28 mouse cellular contexts compared by ENCODE assay signal in genomic region chr3:144432143-144432577, GRCm38 (mm10).
DNase-seq lines count a peak whose midpoint lies in the region; ATAC-seq and TF ChIP-seq lines count a peak whose summit lies in the region.
"Had no signal": no experiment of that assay in that cellular context is flagged by ENCODE, and none has a peak within 500 bp of the region (broad histone marks: within the 10 kb centered on the region; RNA-seq: fewer than 3 reads in every experiment).

No protein-coding gene starts in this region.

- 0 out of 2 replicates have a peak, but pooled peaks have one; percentile 18 for TF ChIP-seq EP300 in lung, postnatal 0 days (IDR thresholded peaks at IDR 0.05)
- peak; percentile 87 for TF ChIP-seq EP300 in CH12.LX (IDR thresholded peaks at IDR 0.05; ENCODE audit: low read length)

- no peaks in the 10 kb centered on the region for H3K9me3 ChIP-seq in lung, postnatal 0 days (ENCODE audit: low read length)
- no peaks in the 10 kb centered on the region for H3K9me3 ChIP-seq in CH12.LX (replicated peaks; ENCODE audit: low read length)
- no peaks in the 10 kb centered on the region for H3K9me3 ChIP-seq in embryonic facial prominence, embryonic 14.5 days (ENCODE audit: control insufficient read depth, low read length)
- H3K9me3 ChIP-seq in stomach, embryonic 16.5 days (replicated peaks; ENCODE audit: control insufficient read depth, low read length), result no peaks in the 10 kb centered on the region
- no peaks in the 10 kb centered on the region for H3K9me3 ChIP-seq in intestine, embryonic 16.5 days (ENCODE audit: control insufficient read depth, low read length)
- H3K9me3 ChIP-seq: heart, embryonic 15.5 days; limb, embryonic 13.5 days; lung, embryonic 15.5 days; megakaryocyte, embryonic 14.5 days; midbrain, embryonic 12.5 days; neural tube, embryonic 13.5 days had no signal

- no peaks in the 10 kb centered on the region for H3K27me3 ChIP-seq in lung, postnatal 0 days (replicated peaks; ENCODE audit: insufficient read depth, low read length)
- H3K27me3 ChIP-seq in CH12.LX (replicated peaks), result no peaks in the 10 kb centered on the region
- H3K27me3 ChIP-seq in embryonic facial prominence, embryonic 14.5 days (replicated peaks; ENCODE audit: control insufficient read depth, insufficient read depth, low read length), result no peaks in the 10 kb centered on the region
- no peaks in the 10 kb centered on the region for H3K27me3 ChIP-seq in stomach, embryonic 16.5 days (ENCODE audit: control insufficient read depth, insufficient read depth, low read length)
- H3K27me3 ChIP-seq in intestine, embryonic 16.5 days (replicated peaks; ENCODE audit: control insufficient read depth, insufficient read depth, low read length), result no peaks in the 10 kb centered on the region
- no peaks in the 10 kb centered on the region for H3K27me3 ChIP-seq in thymus, adult 2 months (ENCODE audit: control insufficient read depth, insufficient read depth, low read length)
- H3K27me3 ChIP-seq: heart, embryonic 15.5 days; limb, embryonic 13.5 days; lung, embryonic 15.5 days; megakaryocyte, embryonic 14.5 days; midbrain, embryonic 12.5 days; neural tube, embryonic 13.5 days had no signal

- TF ChIP-seq CTCF in lung, postnatal 0 days (IDR thresholded peaks at IDR 0.05), result no peak
- TF ChIP-seq CTCF in CH12.LX (conservative IDR thresholded peaks at IDR 0.05 in 1 of 2, IDR thresholded peaks at IDR 0.05 in 1 of 2; ENCODE audit: low read depth in 2 of 2, low read length in 2 of 2), result no peak
- no peak for TF ChIP-seq CTCF in thymus, adult 2 months (IDR thresholded peaks at IDR 0.05; ENCODE audit: borderline replicate concordance, control insufficient read depth, extremely low read depth, insufficient read depth, low read length, poor library complexity)

- H3K4me1 ChIP-seq in lung, postnatal 0 days (ENCODE audit: insufficient read depth, low read depth, low read length), result peaks cover 3% of the 10 kb centered on the region; the same call in 1 of the 2 replicates
- peaks cover 7 to 20% of the 10 kb centered on the region in 2 experiments for H3K4me1 ChIP-seq in CH12.LX (ENCODE audit: control insufficient read depth in 1 of 2, insufficient read depth in 2 of 2)
- H3K4me1 ChIP-seq in embryonic facial prominence, embryonic 14.5 days (ENCODE audit: control insufficient read depth, insufficient read depth, low read length), result no peaks in the 10 kb centered on the region
- H3K4me1 ChIP-seq in stomach, embryonic 16.5 days (ENCODE audit: control insufficient read depth, insufficient read depth, low read length), result no peaks in the 10 kb centered on the region
- H3K4me1 ChIP-seq in intestine, embryonic 16.5 days (ENCODE audit: control insufficient read depth, insufficient read depth, low read length), result no peaks in the 10 kb centered on the region
- no peaks in the 10 kb centered on the region for H3K4me1 ChIP-seq in thymus, adult 2 months (replicated peaks; ENCODE audit: control insufficient read depth, insufficient read depth, low read length)
- H3K4me1 ChIP-seq: heart, embryonic 15.5 days; limb, embryonic 13.5 days; lung, embryonic 15.5 days; neural tube, embryonic 13.5 days had no signal

- no peak for TF ChIP-seq POLR2A in CH12.LX (IDR thresholded peaks at IDR 0.05; ENCODE audit: low read depth, low read length)
- TF ChIP-seq POLR2A in thymus, adult 2 months (IDR thresholded peaks at IDR 0.05; ENCODE audit: control insufficient read depth, extremely low read depth, insufficient read depth, low read length, poor library complexity), result no peak

- H3K9ac ChIP-seq in lung, postnatal 0 days (replicated peaks; ENCODE audit: low read depth), result no peak overlapping the region
- no peak overlapping the region; the same call in 1 of the 2 replicates for H3K9ac ChIP-seq in CH12.LX (ENCODE audit: insufficient read depth, low read depth)
- H3K9ac ChIP-seq in embryonic facial prominence, embryonic 14.5 days (ENCODE audit: low read depth, low read length), result no peak overlapping the region
- no peak overlapping the region for H3K9ac ChIP-seq in stomach, embryonic 16.5 days (ENCODE audit: low read length)
- no peak overlapping the region for H3K9ac ChIP-seq in intestine, embryonic 16.5 days (ENCODE audit: low read depth, low read length)
- H3K9ac ChIP-seq: heart, embryonic 15.5 days; limb, embryonic 13.5 days; lung, embryonic 15.5 days; midbrain, embryonic 12.5 days; neural tube, embryonic 13.5 days had no signal

- no peaks in the 10 kb centered on the region for H3K36me3 ChIP-seq in lung, postnatal 0 days (ENCODE audit: insufficient read depth, low read length)
- peaks cover 9 to 43% of the 10 kb centered on the region in 2 experiments for H3K36me3 ChIP-seq in CH12.LX (replicated peaks in 1 of 2; ENCODE audit: control insufficient read depth in 1 of 2, insufficient read depth in 1 of 2, low read length in 1 of 2)
- H3K36me3 ChIP-seq in embryonic facial prominence, embryonic 14.5 days (ENCODE audit: control insufficient read depth, insufficient read depth, low read length), result peaks cover 28% of the 10 kb centered on the region
- 0 out of 2 replicates have a peak, but pooled peaks cover 5% of the 10 kb centered on the region for H3K36me3 ChIP-seq in stomach, embryonic 16.5 days (ENCODE audit: control insufficient read depth, insufficient read depth, low read length)
- no peaks in the 10 kb centered on the region for H3K36me3 ChIP-seq in intestine, embryonic 16.5 days (ENCODE audit: control insufficient read depth, insufficient read depth, low read length)
- H3K36me3 ChIP-seq in thymus, adult 2 months (ENCODE audit: control insufficient read depth, insufficient read depth, low read length), result peaks cover 4% of the 10 kb centered on the region; the same call in 1 of the 2 replicates

- in situ Hi-C loops in CH12.LX (cut with MboI; ENCODE audit: low pct_ligation_motif_present, low pct_unique_long_range_greater_than_20kb, low sequenced_read_pairs), result no loop called here

- H3K4me2 ChIP-seq in lung, postnatal 0 days (replicated peaks; ENCODE audit: low read depth, low read length), result no peak overlapping the region
- H3K4me2 ChIP-seq in CH12.LX (ENCODE audit: insufficient read depth, low read depth, poor library complexity, severe bottlenecking), result peak overlapping the region; percentile 70; the same call in 1 of the 2 replicates
- H3K4me2 ChIP-seq in embryonic facial prominence, embryonic 14.5 days (ENCODE audit: low read depth, low read length), result no peak overlapping the region
- H3K4me2 ChIP-seq in stomach, embryonic 16.5 days (ENCODE audit: low read depth, low read length), result no peak overlapping the region
- H3K4me2 ChIP-seq in intestine, embryonic 16.5 days (ENCODE audit: low read depth, low read length), result no peak overlapping the region
- H3K4me2 ChIP-seq: heart, embryonic 15.5 days; limb, embryonic 13.5 days; liver, embryonic 11.5 days; lung, embryonic 15.5 days; midbrain, embryonic 12.5 days; neural tube, embryonic 13.5 days had no signal

- no peak overlapping the region for H3K4me3 ChIP-seq in lung, postnatal 0 days (ENCODE audit: low read depth, low read length)
- no peak overlapping the region for H3K4me3 ChIP-seq in CH12.LX (replicated peaks in 1 of 3; ENCODE audit: low read depth in 2 of 3, low read length in 2 of 3, poor library complexity in 1 of 3)
- no peak overlapping the region for H3K4me3 ChIP-seq in embryonic facial prominence, embryonic 14.5 days (ENCODE audit: low read depth, low read length)
- no peak overlapping the region for H3K4me3 ChIP-seq in stomach, embryonic 16.5 days (replicated peaks; ENCODE audit: low read length)
- no peak overlapping the region for H3K4me3 ChIP-seq in intestine, embryonic 16.5 days (ENCODE audit: low read length)
- H3K4me3 ChIP-seq in thymus, adult 2 months (ENCODE audit: control insufficient read depth, insufficient read depth, low read length), result no peak overlapping the region
- H3K4me3 ChIP-seq: heart, embryonic 15.5 days; layer of hippocampus, adult 2 months; limb, embryonic 13.5 days; lung, embryonic 15.5 days; megakaryocyte, embryonic 14.5 days; midbrain, embryonic 12.5 days; myocyte; neural tube, embryonic 13.5 days had no signal

- no peak; the same call in 1 of the 2 replicates for TF ChIP-seq RAD21 in CH12.LX (IDR thresholded peaks at IDR 0.05; ENCODE audit: low read depth, low read length)

- no peak overlapping the region for H3K27ac ChIP-seq in lung, postnatal 0 days (ENCODE audit: low read length)
- H3K27ac ChIP-seq in CH12.LX (ENCODE audit: insufficient read depth, low read depth), result no peak overlapping the region
- H3K27ac ChIP-seq in embryonic facial prominence, embryonic 14.5 days (replicated peaks; ENCODE audit: low read depth, low read length), result no peak overlapping the region
- H3K27ac ChIP-seq in stomach, embryonic 16.5 days (ENCODE audit: low read length), result 0 out of 2 replicates have a peak overlapping the region, but pooled peaks have one; percentile 15
- no peak overlapping the region for H3K27ac ChIP-seq in intestine, embryonic 16.5 days (ENCODE audit: low read length)
- H3K27ac ChIP-seq in thymus, adult 2 months (ENCODE audit: control insufficient read depth, insufficient read depth, low read length), result no peak overlapping the region
- H3K27ac ChIP-seq: heart, embryonic 15.5 days; layer of hippocampus, adult 2 months; limb, embryonic 13.5 days; lung, embryonic 15.5 days; midbrain, embryonic 12.5 days; neural tube, embryonic 13.5 days had no signal

- no peak; the same call in 1 of the 2 replicates for ATAC-seq in lung, postnatal 0 days
- ATAC-seq in embryonic facial prominence, embryonic 14.5 days (ENCODE audit: low read depth), result no peak
- ATAC-seq in stomach, embryonic 16.5 days (ENCODE audit: insufficient read depth, low FRiP score), result peak; percentile 47
- ATAC-seq in intestine, embryonic 16.5 days, result no peak
- ATAC-seq: forebrain, embryonic 14.5 days; hindbrain, embryonic 16.5 days; intestine, postnatal 0 days had no signal

- WGBS in lung, postnatal 0 days, result 66% methylated on average over 10 of the region's 10 CpGs
- 75% methylated on average over 10 of the region's 10 CpGs for WGBS in embryonic facial prominence, embryonic 14.5 days
- WGBS in stomach, embryonic 16.5 days, result 64% methylated on average over 10 of the region's 10 CpGs
- WGBS in intestine, embryonic 16.5 days, result 77% methylated on average over 10 of the region's 10 CpGs
- WGBS in thymus, adult 2 months, result 89% methylated on average over 10 of the region's 10 CpGs

- H3K79me2 ChIP-seq in CH12.LX (replicated peaks; ENCODE audit: control insufficient read depth, extremely low read depth, insufficient read depth, poor library complexity, severe bottlenecking), result no peaks in the 10 kb centered on the region

- dilution Hi-C loops in CH12.LX (cut with MboI; ENCODE audit: extremely low pct_ligation_motif_present, extremely low pct_unique_long_range_greater_than_20kb, low sequenced_read_pairs), result no loop called here

- DNase-seq in lung, postnatal 0 days (ENCODE audit: low spot score), result peak; percentile 32
- no peak for DNase-seq in lung, postnatal 14 days
- DNase-seq in CH12.LX (ENCODE audit: extremely low read depth), result peak; percentile 82
- peak; percentile 52 for DNase-seq in embryonic facial prominence, embryonic 14.5 days (ENCODE audit: low spot score)
- DNase-seq in layer of hippocampus, postnatal 10 days (ENCODE audit: low spot score in 2 of 2), result no peak
- no peak for DNase-seq in thymus, adult 2 months
- DNase-seq: B cell, adult 2 months; cerebellum, adult 9-10 months; gastrocnemius, postnatal 14 days; kidney, adult 9 months; kidney, postnatal 25 days; lung, postnatal 4 days; right cerebral cortex, postnatal 4 days; thymus, postnatal 36 days had no signal

Comparison
In these comparisons a context has a peak if more than half of its experiments do, and no peak if none do; other contexts are left out.
1. DNase-seq: peak in lung, postnatal 0 days (single experiment), CH12.LX (single experiment) and embryonic facial prominence, embryonic 14.5 days (single experiment); none in lung, postnatal 14 days (single experiment), layer of hippocampus, postnatal 10 days (0 of 2) and thymus, adult 2 months (single experiment).